Mouse (Mus musculus) CH12.LX (cell line): Measurements from ENCODE around the gene Ebf1. TPM values are rescaled to one million over a fixed set of nuclear protein-coding genes. Genes with fewer than 3 reads are reported as not detected.

ENCODE experiments used
- DNase-seq: peaks from one replicate; pipeline ENCODE4 v3.0.0-alpha.2; 2013; ENCODE audit errors: extremely low read depth
- H3K27ac ChIP-seq: 2 replicates; pipeline ENCODE4 v1.5.1; 2012; ENCODE audit warnings: low read depth, mild to moderate bottlenecking, control low read depth, moderate library complexity; ENCODE audit not compliant: insufficient read depth
- H3K27me3 ChIP-seq: replicated peaks from 2 replicates; pipeline ENCODE3; 2012; ENCODE audit warnings: inconsistent platforms
- H3K36me3 ChIP-seq, 2 experiments: replicated peaks in 1 of 2; 2 replicates each; pipeline versions ENCODE3 to v1.6.1; 2012; ENCODE audit warnings: inconsistent platforms in 1 of 2, low read length in 1 of 2, mild to moderate bottlenecking in 1 of 2, mixed read lengths in 1 of 2, moderate library complexity in 1 of 2; ENCODE audit not compliant: control insufficient read depth in 1 of 2, insufficient read depth in 1 of 2
- H3K4me1 ChIP-seq, 2 experiments: 2 replicates each; pipeline ENCODE4 v1.6.1; 2012; ENCODE audit warnings: inconsistent platforms in 1 of 2, moderate library complexity in 1 of 2; ENCODE audit not compliant: insufficient read depth in 2 of 2, control insufficient read depth in 1 of 2
- H3K4me2 ChIP-seq: 2 replicates; pipeline ENCODE4 v1.6.1; 2012; ENCODE audit warnings: low read depth, mild to moderate bottlenecking, control low read depth; ENCODE audit not compliant: poor library complexity, insufficient read depth, severe bottlenecking
- H3K4me3 ChIP-seq, 3 experiments: fragments of 150-350 bp in 1 of 3; sonication (generic) in 1 of 3; replicated peaks in 1 of 3; 2 replicates each; pipeline versions ENCODE3 to v1.5.1; 2011 to 2012; ENCODE audit warnings: low read depth in 2 of 3, low read length in 2 of 3, mild to moderate bottlenecking in 2 of 3, moderate library complexity in 2 of 3, control low read depth in 1 of 3, improper control_type of control experiment in 1 of 3, inconsistent platforms in 1 of 3, mixed read lengths in 1 of 3; ENCODE audit not compliant: poor library complexity in 1 of 3
- H3K79me2 ChIP-seq: replicated peaks from 2 replicates; pipeline ENCODE4 v1.6.1; 2012; ENCODE audit warnings: mild to moderate bottlenecking, moderate library complexity; ENCODE audit not compliant: control insufficient read depth, poor library complexity, insufficient read depth, severe bottlenecking; ENCODE audit errors: extremely low read depth
- H3K9ac ChIP-seq: 2 replicates; pipeline ENCODE4 v1.6.1; 2012; ENCODE audit warnings: low read depth, mild to moderate bottlenecking, control low read depth, moderate library complexity; ENCODE audit not compliant: insufficient read depth
- H3K9me3 ChIP-seq: replicated peaks from 2 replicates; pipeline ENCODE3; 2012; ENCODE audit warnings: low read length, inconsistent platforms, mixed read lengths
- BHLHE40 ChIP-seq: IDR thresholded peaks from 2 replicates; pipeline ENCODE4 v1.6.1; 2011; ENCODE audit warnings: mild to moderate bottlenecking, low read depth, low read length, improper control_type of control experiment
- CHD2 ChIP-seq: IDR thresholded peaks from 2 replicates; pipeline ENCODE4 v1.6.1; 2011; ENCODE audit warnings: low read length, improper control_type of control experiment
- CTCF ChIP-seq, 2 experiments: IDR thresholded peaks in 1 of 2; conservative IDR thresholded peaks in 1 of 2; 2 replicates each; pipeline ENCODE4 v1.5.1; 2011 to 2012; ENCODE audit warnings: low read depth in 2 of 2, low read length in 2 of 2, improper control_type of control experiment in 1 of 2, inconsistent platforms in 1 of 2, mild to moderate bottlenecking in 1 of 2, moderate library complexity in 1 of 2
- ELF1 ChIP-seq: IDR thresholded peaks from 2 replicates; pipeline ENCODE4 v1.6.1; 2014; ENCODE audit warnings: low read depth, mild to moderate bottlenecking, inconsistent platforms, low read length, improper control_type of control experiment
- EP300 ChIP-seq: IDR thresholded peaks from 2 replicates; pipeline ENCODE4 v1.6.1; 2011; ENCODE audit warnings: low read length, improper control_type of control experiment
- ETS1 ChIP-seq: conservative IDR thresholded peaks from 2 replicates; pipeline ENCODE4 v1.6.1; 2012; ENCODE audit warnings: low read depth, mild to moderate bottlenecking, inconsistent platforms, low read length, improper control_type of control experiment, moderate library complexity
- GABPA ChIP-seq: IDR thresholded peaks from 2 replicates; pipeline ENCODE4 v1.6.1; 2012; ENCODE audit warnings: low read depth, low read length, improper control_type of control experiment, inconsistent platforms; ENCODE audit not compliant: insufficient replicate concordance
- HCFC1 ChIP-seq: IDR thresholded peaks from 2 replicates; pipeline ENCODE4 v1.6.1; 2012; ENCODE audit warnings: low read depth, mild to moderate bottlenecking, inconsistent platforms, low read length, improper control_type of control experiment
- IRF4 ChIP-seq: IDR thresholded peaks from 2 replicates; pipeline ENCODE4 v1.6.1; 2014; ENCODE audit warnings: low read depth, mild to moderate bottlenecking, inconsistent platforms, low read length, improper control_type of control experiment
- KAT2A ChIP-seq: IDR thresholded peaks from 2 replicates; pipeline ENCODE4 v1.6.1; 2012; ENCODE audit warnings: low read length, improper control_type of control experiment, inconsistent platforms; ENCODE audit not compliant: insufficient replicate concordance
- MAX ChIP-seq: IDR thresholded peaks from 2 replicates; pipeline ENCODE4 v1.6.1; 2011; ENCODE audit warnings: low read length, improper control_type of control experiment
- MYC ChIP-seq: IDR thresholded peaks from 2 replicates; pipeline ENCODE4 v1.6.1; 2011; ENCODE audit warnings: low read depth, mild to moderate bottlenecking, improper control_type of control experiment, low read length
- NELFE ChIP-seq: IDR thresholded peaks from 2 replicates; pipeline ENCODE4 v1.6.1; 2011; ENCODE audit warnings: low read depth, low read length, improper control_type of control experiment
- NRF1 ChIP-seq: IDR thresholded peaks from 2 replicates; pipeline ENCODE4 v1.6.1; 2014; ENCODE audit warnings: low read depth, mild to moderate bottlenecking, inconsistent platforms, low read length, improper control_type of control experiment, moderate library complexity
- PAX5 ChIP-seq: IDR thresholded peaks from 2 replicates; pipeline ENCODE4 v1.6.1; 2012; ENCODE audit warnings: low read length, inconsistent platforms, mixed read lengths
- RAD21 ChIP-seq: IDR thresholded peaks from 2 replicates; pipeline ENCODE4 v1.6.1; 2011; ENCODE audit warnings: low read depth, mild to moderate bottlenecking, low read length, improper control_type of control experiment, moderate library complexity
- SIN3A ChIP-seq: IDR thresholded peaks from 2 replicates; pipeline ENCODE4 v1.6.1; 2012; ENCODE audit warnings: low read length, improper control_type of control experiment, inconsistent platforms
- SMC3 ChIP-seq: IDR thresholded peaks from 2 replicates; pipeline ENCODE4 v1.6.1; 2011; ENCODE audit warnings: low read depth, low read length, improper control_type of control experiment
- TBP ChIP-seq: conservative IDR thresholded peaks from 2 replicates; pipeline ENCODE4 v1.6.1; 2011; ENCODE audit warnings: low read depth, low read length, improper control_type of control experiment
- USF2 ChIP-seq: conservative IDR thresholded peaks from 2 replicates; pipeline ENCODE4 v1.6.1; 2011; ENCODE audit warnings: low read depth, low read length, improper control_type of control experiment
- ZMIZ1 ChIP-seq: IDR thresholded peaks from 2 replicates; pipeline ENCODE4 v1.6.1; 2012; ENCODE audit warnings: low read depth, mild to moderate bottlenecking, inconsistent platforms, low read length, improper control_type of control experiment
- ZNF384 ChIP-seq: IDR thresholded peaks from 2 replicates; pipeline ENCODE4 v1.6.1; 2012; ENCODE audit warnings: low read depth, low read length, improper control_type of control experiment, inconsistent platforms
- dilution Hi-C: fragments of 300-500 bp; cut with MboI; formaldehyde crosslinking; loops from 2 replicates; pipeline ENCODE4 v1.14.3; 2020; ENCODE audit warnings: low sequenced_read_pairs; ENCODE audit not compliant: extremely low pct_unique_long_range_greater_than_20kb, extremely low pct_ligation_motif_present
- in situ Hi-C: fragments of 300-500 bp; cut with MboI; formaldehyde crosslinking; loops from 3 replicates; pipeline ENCODE4 v1.14.3; 2019; ENCODE audit warnings: low sequenced_read_pairs, low pct_ligation_motif_present, low pct_unique_long_range_greater_than_20kb, mixed read lengths
- polyA plus RNA-seq: library from polyadenylated mRNA; unstranded; fragments of >175 nt; gene quantifications from 2 replicates; pipeline ENCODE4 v1.2.1, GENCODE M21; 2012; ENCODE audit warnings: low read depth; ENCODE audit not compliant: insufficient read length
- total RNA-seq, 2 experiments: library from RNA; depleted of rRNA; stranded (reverse); fragments of 300-350 nt in 1 of 2; fragments of >200 nt in 1 of 2; gene quantifications; 2 replicates each; pipeline ENCODE4 v1.2.3; 2012 to 2014

Ebf1 gene
- total and polyA plus RNA-seq, 3 experiments, result 37.8 to 60.7 (median 42.8) TPM

DNA sequence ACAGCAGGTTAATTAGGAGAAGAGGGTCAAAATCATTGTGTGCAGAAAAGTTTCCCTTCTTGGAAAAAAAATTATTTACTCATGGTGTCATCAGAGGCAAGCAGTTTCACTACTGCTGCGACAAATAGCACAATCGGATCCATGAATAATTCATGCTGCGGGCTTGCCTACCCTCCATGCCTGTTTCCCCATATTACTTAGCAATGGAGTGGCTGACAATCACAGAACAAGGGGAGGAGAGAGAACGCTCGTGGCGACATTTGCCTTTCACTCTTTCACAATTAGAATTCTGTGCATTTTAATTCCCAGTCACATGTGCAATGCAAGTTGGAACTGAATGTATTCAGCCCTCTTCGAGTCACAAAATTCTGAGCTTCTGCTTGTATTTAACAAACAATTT, 283.4 kb downstream of the Ebf1 start:
- Histone ChIP-seq H3K4me3 (no peak overlapping the region), H3K27ac (no peak overlapping the region), H3K79me2 (no peaks in the 10 kb centered on the region), H3K4me2 (no peak overlapping the region), H3K9me3 (no peaks in the 10 kb centered on the region), H3K36me3 (peaks cover 29 to 73% of the 10 kb centered on the region in 2 experiments), H3K9ac (no peak overlapping the region), H3K27me3 (no peaks in the 10 kb centered on the region), H3K4me1 (peaks cover 12 to 52% of the 10 kb centered on the region in 2 experiments)
- dilution Hi-C loops, result no loop called here
- in situ Hi-C loops, result no loop called here
- DNase-seq, result no peak
- TF ChIP-seq NRF1, result no peak
- TF ChIP-seq CTCF (conservative IDR thresholded peaks at IDR 0.05 in 1 of 2, IDR thresholded peaks at IDR 0.05 in 1 of 2; ENCODE audit: low read depth in 2 of 2, low read length in 2 of 2), result no peak
- TF ChIP-seq GABPA, result no peak
- peak; percentile 27; the same call in 1 of the 2 replicates for TF ChIP-seq IRF4
- TF ChIP-seq ZNF384, result 0 out of 2 replicates have a peak, but pooled peaks have one; percentile 7
- TF ChIP-seq PAX5, result no peak
- no peak for TF ChIP-seq NELFE
- TF ChIP-seq EP300, result peak; percentile 30; the same call in 1 of the 2 replicates

DNA sequence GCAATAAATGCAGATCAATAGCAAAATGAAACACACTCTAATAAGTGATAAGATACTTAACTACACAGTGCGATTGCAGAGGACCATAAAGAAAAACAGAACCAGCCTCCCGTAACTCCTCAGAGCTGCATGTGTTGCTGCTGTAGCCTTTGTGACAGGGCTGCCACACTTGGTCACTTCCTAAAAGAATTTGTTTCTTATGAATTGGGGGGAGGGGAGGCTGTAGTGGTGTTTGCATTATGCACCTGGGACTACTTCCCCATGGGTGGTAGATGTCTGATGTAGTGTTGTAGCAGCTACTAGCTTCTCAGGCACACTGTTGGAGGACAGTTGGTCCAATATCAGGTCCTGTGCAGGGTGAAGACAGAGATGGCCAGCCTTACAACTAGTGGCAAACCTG, 284.6 kb downstream of the Ebf1 start:
- Histone ChIP-seq H3K4me1 (peaks cover 9 to 48% of the 10 kb centered on the region in 2 experiments), H3K27ac (no peak overlapping the region), H3K27me3 (no peaks in the 10 kb centered on the region), H3K9ac (no peak overlapping the region), H3K4me2 (no peak overlapping the region), H3K79me2 (no peaks in the 10 kb centered on the region), H3K36me3 (peaks cover 26 to 67% of the 10 kb centered on the region in 2 experiments), H3K9me3 (no peaks in the 10 kb centered on the region), H3K4me3 (no peak overlapping the region)
- no peak for TF ChIP-seq RAD21
- no peak for TF ChIP-seq MAX
- TF ChIP-seq CHD2, result 0 out of 2 replicates have a peak, but pooled peaks have one; percentile 21
- in situ Hi-C loops, result no loop called here
- peak; percentile 58 for DNase-seq
- dilution Hi-C loops, result no loop called here

DNA sequence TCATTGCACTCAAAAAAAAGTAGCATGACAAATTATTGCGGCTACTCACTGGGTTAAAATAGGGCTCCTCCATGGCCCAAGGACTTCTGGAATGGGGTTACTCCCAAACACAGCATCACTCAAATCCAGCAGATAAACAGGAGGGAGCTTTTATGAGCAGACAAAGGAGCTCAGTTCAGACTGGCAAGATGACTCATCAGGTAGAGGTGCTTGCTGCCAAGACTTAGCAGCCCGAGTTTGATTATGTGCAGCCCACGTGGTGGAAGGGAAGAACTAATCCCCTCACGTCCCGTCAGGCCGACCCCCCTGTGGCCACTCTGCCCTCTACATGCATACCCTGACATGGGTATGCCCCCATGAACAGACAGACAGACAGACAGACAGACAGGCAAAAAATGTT, 285.0 kb downstream of the Ebf1 start:
- TF ChIP-seq MYC (no peak), USF2 (no peak), TBP (no peak), RAD21 (no peak), ELF1 (no peak), ZMIZ1 (no peak), ETS1 (no peak), PAX5 (no peak), HCFC1 (no peak), SMC3 (no peak), BHLHE40 (no peak), KAT2A (no peak), SIN3A (no peak), CHD2 (no peak)
- dilution Hi-C loops (no loop called here), in situ Hi-C loops (no loop called here)
- H3K79me2 ChIP-seq, result no peaks in the 10 kb centered on the region
- H3K4me1 ChIP-seq, result peaks cover 9 to 48% of the 10 kb centered on the region in 2 experiments
- no peak overlapping the region for H3K4me3 ChIP-seq
- H3K4me2 ChIP-seq, result no peak overlapping the region
- H3K36me3 ChIP-seq, result peaks cover 23 to 67% of the 10 kb centered on the region in 2 experiments
- H3K27me3 ChIP-seq, result no peaks in the 10 kb centered on the region
- DNase-seq, result no peak
- no peak overlapping the region for H3K9ac ChIP-seq
- no peak overlapping the region for H3K27ac ChIP-seq
- no peaks in the 10 kb centered on the region for H3K9me3 ChIP-seq
